Mouse (Mus musculus) thymus, postnatal 10 days (tissue): ENCODE measurements around the gene Tmcc3.

Source experiments
- DNase-seq, 2 experiments: peaks; one replicate each; pipeline ENCODE4 v3.0.0; 2021; ENCODE audit warnings: low spot score in 2 of 2

Tmcc3 gene

DNA sequence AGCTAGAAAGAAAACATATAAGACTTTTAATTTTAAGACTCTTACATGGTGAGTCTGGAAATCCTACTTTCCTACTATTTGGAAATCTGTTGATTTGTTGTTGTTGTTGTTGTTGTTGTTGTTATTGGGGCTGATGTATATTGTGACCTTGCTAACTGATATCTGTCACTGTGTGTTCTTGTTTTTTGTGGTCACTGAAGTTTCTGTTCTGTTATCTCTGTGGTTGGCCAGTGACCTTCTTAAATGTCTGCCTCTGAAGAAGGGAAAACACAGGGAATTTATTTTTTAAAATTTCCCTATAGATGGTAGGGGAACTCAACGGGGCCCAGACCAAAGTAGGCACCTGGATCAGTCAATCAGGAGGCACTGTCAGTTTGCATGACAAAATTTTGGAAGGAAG, 48.9 kb downstream of the Tmcc3 start:
- DNase-seq = no peak

- DNase-seq = no peak
Measured at GRCm38 (mm10) chr10:94371293-94371692, 59.5 kb downstream of the Tmcc3 start.

- no peak for DNase-seq
Measured at GRCm38 (mm10) chr10:94376941-94377340, 65.2 kb downstream of the Tmcc3 start.

- DNase-seq = no peak
Measured at GRCm38 (mm10) chr10:94377844-94378243, 66.1 kb downstream of the Tmcc3 start.

- DNase-seq = peak; percentile 47 to 58
Measured at GRCm38 (mm10) chr10:94378383-94378782, 66.6 kb downstream of the Tmcc3 start.

- DNase-seq = no peak
Measured at GRCm38 (mm10) chr10:94380082-94380481, 68.3 kb downstream of the Tmcc3 start.

DNA sequence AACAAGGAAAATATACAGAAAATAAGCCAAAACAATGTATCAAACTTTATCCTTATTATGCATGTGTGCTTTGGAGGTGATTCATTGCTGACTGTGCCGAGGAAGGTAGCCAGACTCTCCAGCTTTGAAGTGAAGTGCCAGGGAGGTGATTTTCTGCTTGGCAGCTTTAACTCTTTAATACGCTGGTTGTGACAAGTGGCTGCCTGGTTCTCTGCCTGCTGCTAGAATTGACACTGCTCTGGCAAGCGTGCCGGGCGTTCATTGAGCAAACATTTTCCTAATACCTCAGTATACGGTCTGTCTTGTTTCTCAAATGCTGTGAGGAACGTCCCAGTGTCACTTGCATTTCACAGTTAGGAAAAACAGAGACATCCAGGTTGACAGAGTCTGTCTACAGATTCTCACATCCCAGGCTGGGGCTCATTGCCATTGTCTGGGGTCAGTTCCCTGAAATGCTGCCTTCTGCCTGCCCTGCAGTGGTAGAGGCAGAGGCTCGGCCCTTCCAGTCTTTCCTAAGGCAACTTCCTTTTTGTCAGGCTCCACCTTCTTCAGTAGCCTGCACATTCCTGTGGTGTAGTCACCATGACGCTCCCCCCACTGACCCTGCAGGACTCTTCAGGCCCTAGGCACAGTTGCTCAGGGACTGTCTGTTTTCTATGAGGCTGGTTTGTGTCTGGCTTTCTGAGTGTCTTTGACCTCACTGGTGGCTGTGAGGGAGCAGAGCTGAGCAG, 69.1 kb downstream of the Tmcc3 start:
- no peak for DNase-seq

DNA sequence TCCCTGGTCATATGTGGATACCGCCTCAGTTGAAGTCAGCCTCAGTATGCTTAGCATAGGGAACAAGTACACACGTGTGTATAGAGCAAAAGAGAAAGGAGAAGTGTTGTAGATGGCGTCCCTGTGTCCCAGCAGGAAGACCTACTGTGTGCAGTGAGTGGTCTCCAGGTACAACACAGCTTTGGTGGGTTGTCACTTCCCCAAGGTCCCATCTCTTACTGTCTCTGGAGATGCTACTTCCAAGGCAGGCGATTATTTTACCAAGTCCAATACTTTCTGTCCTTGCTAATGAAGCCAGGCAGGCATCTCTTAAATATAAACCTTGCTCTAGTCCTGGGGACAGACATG, 69.6 kb downstream of the Tmcc3 start:
- DNase-seq = no peak

DNA sequence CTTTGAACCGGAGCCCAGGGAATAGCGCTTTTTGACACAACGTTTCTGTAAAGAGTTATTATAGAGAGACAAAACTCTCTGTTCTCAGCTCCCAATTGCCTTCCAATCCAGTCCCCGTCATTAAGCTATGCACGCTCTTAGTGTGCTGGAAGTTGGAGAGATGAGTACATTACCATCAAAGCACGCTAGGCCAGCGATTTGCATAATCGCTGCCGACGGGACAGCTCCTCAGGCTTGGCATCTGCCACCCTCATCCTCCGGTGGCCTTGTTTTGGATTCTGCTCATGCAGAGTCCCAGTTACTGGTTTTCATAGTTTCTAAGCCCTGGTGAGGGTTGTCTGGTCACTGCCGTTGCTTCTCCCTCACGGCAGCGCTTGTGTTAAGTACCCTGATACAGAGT, 70.9 kb downstream of the Tmcc3 start:
- no peak for DNase-seq

DNA sequence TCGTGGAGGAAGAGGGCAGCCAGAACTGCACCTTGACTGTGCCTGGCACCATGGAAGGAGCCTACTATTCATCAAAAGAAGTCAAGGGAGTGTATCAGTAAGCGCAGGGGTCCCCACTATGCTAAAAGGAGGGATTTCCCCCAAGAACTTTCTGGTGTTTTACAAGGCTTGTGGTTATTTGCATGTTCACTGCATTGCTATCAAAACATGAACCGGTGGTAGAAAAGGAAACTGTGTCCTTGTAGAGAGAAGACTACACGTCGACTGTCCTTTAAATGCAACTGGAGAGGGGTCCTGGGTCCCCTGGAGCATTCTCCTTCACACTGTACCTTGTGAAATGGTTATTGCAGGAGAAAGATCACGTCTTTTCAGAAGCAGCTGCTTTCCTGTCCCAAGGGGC, 71.8 kb downstream of the Tmcc3 start:
- no peak for DNase-seq

- no peak for DNase-seq
Measured at GRCm38 (mm10) chr10:94389219-94389618, 77.5 kb downstream of the Tmcc3 start.

DNA sequence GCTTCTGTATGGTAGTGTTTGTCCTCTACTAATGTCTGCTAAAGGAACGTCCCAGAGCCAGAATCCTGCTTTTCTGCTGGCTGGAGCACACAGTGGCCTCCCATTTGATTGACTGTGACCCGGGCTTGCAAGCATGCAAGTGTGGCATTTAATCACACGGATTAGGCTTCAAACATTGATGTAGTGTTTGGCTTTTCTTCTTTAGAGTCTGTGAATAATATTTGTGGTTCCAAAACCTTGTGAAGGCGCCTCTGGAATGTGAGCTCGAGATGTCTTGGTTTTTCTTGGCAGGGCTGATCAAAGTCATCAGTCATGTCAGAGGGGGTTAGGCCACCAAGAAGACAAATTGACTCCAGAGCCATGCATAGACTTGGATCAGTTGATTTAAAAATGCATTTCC, 79.3 kb downstream of the Tmcc3 start:
- DNase-seq = no peak

DNA sequence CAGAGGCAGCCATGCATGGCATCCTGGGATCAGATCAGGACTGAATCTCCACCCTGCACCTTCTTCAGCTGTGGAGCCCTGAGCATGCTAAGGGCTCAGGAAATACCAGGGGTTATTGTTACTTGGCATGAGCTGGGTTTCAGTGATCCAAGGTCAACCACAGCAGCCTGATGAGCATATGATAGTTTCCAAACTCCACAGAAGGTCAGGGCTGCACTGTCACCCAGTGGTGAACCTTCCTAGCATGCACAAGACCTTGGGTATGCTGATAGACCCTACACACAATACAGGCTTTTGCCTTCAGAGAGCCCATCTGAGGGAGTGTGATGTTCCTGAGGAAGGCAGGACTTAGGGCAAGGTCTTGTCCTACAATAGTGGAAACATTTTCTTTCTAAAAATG, 82.5 kb downstream of the Tmcc3 start:
- DNase-seq = no peak

DNA sequence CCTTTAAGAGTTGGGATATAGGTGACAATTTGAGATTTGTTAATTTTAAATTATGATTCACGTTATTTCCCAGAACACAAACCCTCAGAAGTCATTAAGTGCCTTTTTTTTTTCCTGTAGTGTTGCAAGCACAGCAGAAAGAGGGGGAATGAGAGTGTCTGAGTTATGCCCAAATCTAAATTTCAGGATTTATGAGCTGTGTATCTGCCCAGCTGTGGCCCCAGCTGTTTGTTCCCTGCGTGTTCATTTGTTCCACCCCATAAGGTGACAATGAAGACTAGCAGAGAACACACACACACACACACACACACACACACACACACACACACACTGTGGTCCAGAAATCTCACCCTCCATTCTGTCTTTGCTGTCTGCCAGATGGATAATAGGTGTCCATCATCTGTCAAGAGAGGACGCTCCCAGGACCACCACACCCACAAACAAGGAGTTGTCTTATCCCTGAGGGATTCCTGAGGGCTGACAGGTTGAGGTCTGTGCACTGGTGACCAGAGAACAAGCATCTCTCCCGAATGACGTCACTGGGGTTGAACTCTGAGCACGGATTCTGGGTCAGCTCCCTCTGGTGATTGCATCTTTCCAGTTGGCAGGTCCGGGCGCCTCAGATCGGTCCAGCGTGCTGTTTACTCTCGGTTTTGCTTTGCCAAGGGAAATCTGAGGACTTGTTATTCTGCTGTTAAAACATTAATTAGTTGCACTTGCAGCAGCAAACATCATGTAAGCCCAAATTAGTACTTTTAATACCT, 86.3 kb downstream of the Tmcc3 start:
- DNase-seq = no peak

- no peak for DNase-seq
Measured at GRCm38 (mm10) chr10:94400895-94401294, 89.1 kb downstream of the Tmcc3 start.

GRCm38 (mm10) chr10:94405456-94405855, 93.7 kb downstream of the Tmcc3 start:
- no peak for DNase-seq

DNA sequence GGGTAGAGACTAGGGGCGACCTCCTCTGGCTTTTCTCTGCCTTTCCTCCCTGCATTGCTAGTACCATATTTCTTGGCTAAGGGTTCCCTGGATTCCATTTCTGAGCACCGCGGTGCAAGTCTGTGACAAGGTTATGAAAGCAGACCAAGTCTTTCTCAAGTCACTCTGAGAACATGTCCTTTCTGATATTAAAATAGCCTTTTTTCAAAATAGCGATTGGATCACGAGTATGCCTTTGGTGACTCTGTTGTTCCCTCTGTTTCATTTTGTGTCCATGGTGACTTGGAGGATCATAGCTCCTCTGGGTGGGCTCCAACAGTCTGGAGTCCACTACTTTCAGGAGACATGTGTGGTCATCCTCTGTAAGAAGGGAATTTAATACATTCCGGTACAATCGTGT, 95.1 kb downstream of the Tmcc3 start:
- DNase-seq = no peak

DNA sequence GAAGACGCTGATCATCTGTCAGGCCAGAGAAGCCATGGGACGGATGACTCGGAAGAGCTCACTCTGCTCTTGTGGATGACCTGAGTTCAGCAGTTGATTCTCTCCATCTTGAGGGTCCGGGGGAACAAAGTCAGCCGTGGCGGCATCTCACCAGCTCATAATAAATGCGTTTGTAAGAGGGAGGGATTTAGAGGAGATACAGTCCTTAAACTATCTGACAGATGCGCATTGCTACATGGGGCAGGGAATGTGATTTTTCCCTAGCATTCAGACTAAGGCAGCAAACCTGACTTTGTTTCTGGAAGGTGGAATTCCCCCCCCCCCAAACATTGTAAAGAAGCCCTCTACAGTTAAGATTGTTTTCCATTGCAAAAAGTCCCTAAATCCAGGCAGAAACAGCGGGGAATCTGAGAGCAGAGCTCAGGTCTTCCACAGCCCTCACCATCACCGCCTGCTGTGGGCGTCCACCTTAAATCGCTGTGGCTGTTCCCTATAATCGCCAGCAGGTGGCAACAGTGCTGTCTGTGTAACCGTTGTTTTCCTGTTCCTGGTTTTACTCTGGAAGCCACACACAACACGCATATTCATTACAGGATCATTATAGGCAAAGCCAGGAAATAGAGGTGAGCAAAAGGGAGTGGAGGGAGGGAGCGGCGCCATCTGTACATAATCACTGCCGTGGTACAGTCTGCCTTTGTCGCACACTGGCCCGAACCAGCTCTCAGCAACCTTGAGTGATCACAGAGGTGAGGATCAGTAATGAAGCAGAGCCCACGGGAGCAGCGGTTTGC, 96.8 kb downstream of the Tmcc3 start:
- DNase-seq = peak; percentile 47 to 67

- DNase-seq = no peak
Measured at GRCm38 (mm10) chr10:94409661-94410060, 97.9 kb downstream of the Tmcc3 start.

GRCm38 (mm10) chr10:94411594-94411993, 99.8 kb downstream of the Tmcc3 start:
- no peak for DNase-seq

DNA sequence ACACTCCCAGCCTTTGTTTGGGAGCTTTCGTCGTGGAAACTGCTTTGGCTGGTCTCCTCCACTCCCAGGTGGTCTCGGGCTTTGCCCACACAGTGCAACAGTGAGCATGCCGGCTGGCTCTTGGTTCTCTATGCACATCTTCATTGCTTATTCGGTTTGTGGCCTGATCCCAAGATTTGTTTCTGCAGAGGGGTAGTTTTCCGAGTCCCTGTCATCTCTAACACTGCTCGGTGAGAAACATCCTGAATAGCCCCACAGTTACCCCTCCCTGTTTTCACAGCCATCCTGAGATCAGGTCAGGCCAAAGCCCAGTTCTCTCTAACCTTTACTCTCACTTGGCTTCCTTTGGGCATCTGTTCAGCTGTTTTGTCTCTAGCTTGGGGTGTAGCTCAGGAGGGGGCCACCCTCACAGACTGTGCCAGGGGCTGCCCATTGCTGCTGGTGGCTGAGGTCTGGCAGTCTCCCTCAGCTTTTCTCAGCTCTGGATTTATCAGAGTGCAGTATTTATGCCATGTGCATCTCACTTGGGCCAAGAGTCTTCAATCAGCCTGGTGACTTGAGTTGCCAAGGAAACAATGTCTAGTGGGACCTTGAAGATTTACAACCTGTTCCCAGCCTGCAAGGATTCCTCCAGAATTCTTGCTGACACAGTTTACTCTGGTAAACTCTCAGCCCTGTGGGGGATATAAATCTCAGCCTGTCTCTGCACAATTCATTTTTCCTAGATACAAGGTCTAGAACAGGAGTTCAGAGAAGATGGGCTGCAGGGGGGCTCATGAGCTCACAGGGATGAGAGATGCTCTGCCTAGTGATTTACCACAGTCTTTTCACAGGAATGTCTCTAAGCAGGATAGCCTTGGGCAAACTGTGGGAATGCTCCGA, 102.3 kb downstream of the Tmcc3 start:
- no peak for DNase-seq
